Mouse (Mus musculus) heart, embryonic 14.5 days (tissue): ENCODE data around the gene Dst. TPM values are rescaled to one million over a fixed set of nuclear protein-coding genes. Genes with fewer than 3 reads are reported as not detected.

ENCODE experiments used
- ATAC-seq: fragments of 200-750 bp; cut with Nextera tagmentation; 2 replicates; pipeline ENCODE4 v1.8.0; 2017; ENCODE audit warnings: low read depth, moderate TSS enrichment; ENCODE audit not compliant: insufficient number of reproducible peaks, insufficient read depth, low FRiP score
- H3K27ac ChIP-seq, 2 experiments: fragments of 200-500 bp in 1 of 2; fragments of 300-500 bp in 1 of 2; sonication (generic) in 1 of 2; replicated peaks in 1 of 2; 2 replicates each; pipeline ENCODE4 v1.5.1; 2012 to 2014; ENCODE audit warnings: low read depth in 2 of 2, low read length in 2 of 2, control low read depth in 1 of 2, mild to moderate bottlenecking in 1 of 2, mixed read lengths in 1 of 2; ENCODE audit not compliant: control insufficient read depth in 1 of 2, insufficient read depth in 1 of 2
- H3K27me3 ChIP-seq: fragments of 300-500 bp; sonication (generic); 2 replicates; pipeline ENCODE4 v1.6.1; 2014; ENCODE audit warnings: mild to moderate bottlenecking, low read length, control low read depth; ENCODE audit not compliant: control insufficient read depth, insufficient read depth
- H3K36me3 ChIP-seq: fragments of 300-500 bp; sonication (generic); 2 replicates; pipeline ENCODE4 v1.6.1; 2014; ENCODE audit warnings: mild to moderate bottlenecking, control low read depth, low read length, mixed read lengths; ENCODE audit not compliant: control insufficient read depth, insufficient read depth
- H3K4me1 ChIP-seq, 2 experiments: fragments of 200-500 bp in 1 of 2; fragments of 300-500 bp in 1 of 2; sonication (generic) in 1 of 2; 2 replicates each; pipeline ENCODE4 v1.6.1; 2012 to 2014; ENCODE audit warnings: low read length in 2 of 2, control low read depth in 1 of 2, mixed read lengths in 1 of 2; ENCODE audit not compliant: control insufficient read depth in 2 of 2, insufficient read depth in 2 of 2
- H3K4me2 ChIP-seq: fragments of 300-500 bp; sonication (generic); 2 replicates; pipeline ENCODE4 v1.6.1; 2014; ENCODE audit warnings: mild to moderate bottlenecking, low read length
- H3K4me3 ChIP-seq, 2 experiments: fragments of 200-500 bp in 1 of 2; fragments of 300-500 bp in 1 of 2; sonication (generic) in 1 of 2; 2 replicates each; pipeline ENCODE4 v1.5.1; 2012 to 2014; ENCODE audit warnings: low read length in 2 of 2, mild to moderate bottlenecking in 2 of 2, control low read depth in 1 of 2, low read depth in 1 of 2, moderate library complexity in 1 of 2; ENCODE audit not compliant: control insufficient read depth in 1 of 2, insufficient read depth in 1 of 2
- H3K9ac ChIP-seq: fragments of 300-500 bp; sonication (generic); 2 replicates; pipeline ENCODE4 v1.6.1; 2014; ENCODE audit warnings: mild to moderate bottlenecking, low read length
- H3K9me3 ChIP-seq: fragments of 300-500 bp; sonication (generic); 2 replicates; pipeline ENCODE4 v1.6.1; 2016; ENCODE audit warnings: low read length, control low read depth; ENCODE audit not compliant: control insufficient read depth
- WGBS: fragments of 180-500 bp; shearing (Covaris S2); extraction: QIAGEN DNeasy Blood & Tissue Kit; methylation state at CpG from one replicate; pipeline ENCODE4 v1.1.7; 2014; 5-methylcytosine and 5-hydroxymethylcytosine counted together
- polyA plus RNA-seq: library from polyadenylated mRNA; unstranded; fragments of >200 nt; fragmentation: Nextera tagmentation; extraction: Ambion mirVana; gene quantifications from 2 replicates; pipeline ENCODE4 v1.2.1, GENCODE M21; 2014

Dst gene
- polyA plus RNA-seq, result 38.2 and 38.6 TPM in 2 replicates

DNA sequence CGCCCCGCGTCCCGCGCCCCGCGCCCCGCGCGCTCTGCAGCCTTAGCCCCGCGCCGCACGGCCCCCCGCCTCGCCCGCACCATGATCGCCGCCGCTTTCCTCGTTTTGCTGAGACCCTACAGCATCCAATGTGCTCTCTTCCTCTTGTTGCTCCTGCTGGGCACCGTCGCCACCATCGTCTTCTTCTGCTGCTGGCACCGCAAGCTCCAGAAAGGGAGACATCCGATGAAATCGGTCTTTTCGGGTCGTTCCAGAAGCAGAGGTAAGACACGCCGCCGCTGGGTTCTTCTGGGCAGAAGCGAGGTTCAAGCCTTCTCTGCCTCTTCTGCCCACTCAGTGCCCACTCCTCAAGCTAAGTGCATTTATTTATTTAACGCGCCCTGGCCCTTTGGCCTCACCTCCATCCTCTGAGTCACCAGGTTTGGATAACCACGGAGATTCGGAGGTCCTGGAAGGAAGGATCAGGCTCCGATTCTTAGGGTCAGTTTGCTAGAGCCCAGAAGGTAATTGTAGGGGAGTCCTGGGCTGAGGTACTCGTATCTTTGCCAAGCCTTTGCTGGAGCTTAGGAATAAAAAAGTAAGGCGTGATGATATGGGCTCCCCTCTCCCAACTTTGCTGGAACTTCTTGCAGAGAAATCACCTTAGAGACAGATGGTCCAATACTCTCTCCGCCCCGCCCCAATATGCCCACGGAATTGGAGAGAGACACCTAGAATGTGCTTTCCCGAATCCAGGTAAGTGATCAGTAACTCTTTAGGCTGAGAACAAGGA, at the start of gene Dst:
TSS of gene Dst (plus strand) at position 35 of the 772 bp plus-strand sequence.
- WGBS, result 4% methylated on average over 42 of the region's 44 CpGs

DNA sequence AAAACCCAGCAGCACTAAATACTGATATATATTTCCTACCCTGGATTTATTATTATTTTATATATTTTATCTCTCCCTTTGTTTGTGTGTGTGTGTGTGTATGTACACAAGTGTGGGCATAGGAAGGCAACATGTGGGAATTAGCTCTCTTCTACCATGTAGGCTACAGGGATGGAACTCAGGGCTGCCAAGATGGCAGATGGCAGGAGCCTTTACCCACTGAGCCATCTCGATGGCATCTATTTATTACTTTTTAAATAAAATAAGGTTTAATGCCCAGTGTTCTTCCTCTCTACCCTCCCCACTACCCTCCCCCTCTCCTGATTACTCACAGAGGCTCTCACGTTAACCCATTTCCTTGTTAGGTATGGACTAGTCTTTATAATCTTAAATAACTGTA, 39.0 kb upstream of the Dst start:
- no peaks in the 10 kb centered on the region for H3K9me3 ChIP-seq
- no peaks in the 10 kb centered on the region for H3K27me3 ChIP-seq
- ATAC-seq, result no peak
- H3K4me2 ChIP-seq, result no peak overlapping the region
- WGBS, result 74% methylated on average over 2 of the region's 2 CpGs
- no peaks in the 10 kb centered on the region for H3K4me1 ChIP-seq
- H3K9ac ChIP-seq, result no peak overlapping the region
- H3K36me3 ChIP-seq, result no peaks in the 10 kb centered on the region
- H3K27ac ChIP-seq, result no peak overlapping the region
- no peak overlapping the region for H3K4me3 ChIP-seq

More for the DNA sequence above, at the start of gene Dst:
- H3K4me3 ChIP-seq, result peak within 1 kb of the TSS; percentile 65 to 67
- peak within 1 kb of the TSS; percentile 76 for H3K9ac ChIP-seq
- H3K27me3 ChIP-seq, result peaks cover 7% of the 10 kb centered on the region; the same call in 1 of the 2 replicates
- H3K4me1 ChIP-seq, result peaks cover 2 to 16% of the 10 kb centered on the region in 2 experiments; a peak in 3 of 4 replicates
- H3K27ac ChIP-seq, result peak within 1 kb of the TSS in 1 of 2 experiments; percentile 24; a peak in 2 of 4 replicates
- ATAC-seq, result no peak; the same call in 1 of the 2 replicates
- H3K4me2 ChIP-seq, result peak within 1 kb of the TSS; percentile 82
- no peaks in the 10 kb centered on the region for H3K36me3 ChIP-seq
- H3K9me3 ChIP-seq, result no peaks in the 10 kb centered on the region

DNA sequence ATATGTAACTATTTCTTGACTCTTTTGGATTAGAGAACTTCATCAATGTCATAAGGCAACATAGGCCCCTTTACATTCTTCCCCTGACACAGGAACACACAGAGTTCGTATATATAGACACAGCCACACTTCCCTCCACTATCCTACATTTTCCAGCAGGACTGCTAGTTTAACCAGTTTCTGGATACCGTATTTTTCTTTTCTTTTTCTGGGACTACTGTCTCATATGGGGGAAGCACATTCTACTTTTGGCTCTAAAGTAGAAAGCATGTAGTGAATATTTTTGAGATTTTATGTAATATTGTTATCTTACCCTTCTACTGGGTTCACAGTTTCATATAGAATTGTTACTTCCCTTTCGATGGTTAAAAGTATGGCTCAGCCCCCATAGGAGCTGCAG, 38.6 kb upstream of the Dst start:
- no peak overlapping the region for H3K4me2 ChIP-seq
- no peak overlapping the region for H3K27ac ChIP-seq
- no peaks in the 10 kb centered on the region for H3K27me3 ChIP-seq
- no peaks in the 10 kb centered on the region for H3K4me1 ChIP-seq
- H3K9me3 ChIP-seq, result no peaks in the 10 kb centered on the region
- H3K4me3 ChIP-seq, result no peak overlapping the region
- WGBS, result 84% methylated on average over 3 of the region's 3 CpGs
- ATAC-seq, result no peak
- no peak overlapping the region for H3K9ac ChIP-seq
- no peaks in the 10 kb centered on the region for H3K36me3 ChIP-seq

DNA sequence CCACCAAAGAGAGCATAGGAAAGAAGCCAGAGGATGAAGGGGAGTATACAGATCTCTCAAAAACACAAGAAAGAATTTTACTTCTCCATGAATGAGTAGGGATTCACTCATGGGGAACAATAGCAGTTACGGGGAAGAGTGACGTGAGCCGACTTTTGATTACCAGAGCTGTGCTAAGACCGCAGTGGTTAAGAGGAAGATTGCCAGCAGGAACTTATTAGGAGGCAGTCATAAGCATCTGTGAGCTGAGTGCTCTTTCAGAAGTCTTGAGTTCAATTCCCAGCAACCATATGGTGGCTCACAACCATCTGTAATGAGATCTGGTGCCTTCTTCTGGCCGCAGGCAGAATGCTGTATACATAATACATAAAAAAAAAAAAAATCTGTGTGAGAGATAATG, 34.5 kb upstream of the Dst start:
- Histone ChIP-seq H3K27ac (no peak overlapping the region), H3K4me2 (no peak overlapping the region), H3K36me3 (no peaks in the 10 kb centered on the region), H3K4me1 (no peaks in the 10 kb centered on the region), H3K9me3 (no peaks in the 10 kb centered on the region), H3K27me3 (no peaks in the 10 kb centered on the region), H3K9ac (no peak overlapping the region), H3K4me3 (no peak overlapping the region)
- WGBS, result 94% methylated on average over 5 of the region's 5 CpGs
- ATAC-seq, result no peak

DNA sequence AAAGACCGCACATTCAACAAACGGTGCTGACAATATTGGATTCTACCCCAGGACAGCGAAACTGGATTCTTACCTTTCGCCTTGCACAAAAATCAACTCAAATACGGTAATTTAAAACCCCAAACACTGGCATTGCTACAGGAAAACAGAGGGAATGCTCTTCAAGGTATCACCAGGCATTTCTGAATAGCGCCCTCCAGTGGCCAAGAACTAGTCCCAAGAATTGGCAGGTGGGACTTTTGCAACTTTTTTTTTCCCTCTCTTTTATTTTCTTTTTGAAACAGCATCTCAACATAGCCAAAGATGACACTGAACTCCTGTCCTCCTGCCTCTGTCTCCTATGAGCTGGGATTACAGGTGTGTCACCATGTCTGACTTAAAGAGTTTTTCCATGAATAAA, 32.3 kb upstream of the Dst start:
- no peak overlapping the region for H3K9ac ChIP-seq
- H3K9me3 ChIP-seq, result no peaks in the 10 kb centered on the region
- H3K27ac ChIP-seq, result no peak overlapping the region
- 37% methylated on average over 6 of the region's 6 CpGs for WGBS
- no peak overlapping the region for H3K4me2 ChIP-seq
- no peak overlapping the region for H3K4me3 ChIP-seq
- no peaks in the 10 kb centered on the region for H3K27me3 ChIP-seq
- no peaks in the 10 kb centered on the region for H3K4me1 ChIP-seq
- no peak for ATAC-seq
- no peaks in the 10 kb centered on the region for H3K36me3 ChIP-seq

DNA sequence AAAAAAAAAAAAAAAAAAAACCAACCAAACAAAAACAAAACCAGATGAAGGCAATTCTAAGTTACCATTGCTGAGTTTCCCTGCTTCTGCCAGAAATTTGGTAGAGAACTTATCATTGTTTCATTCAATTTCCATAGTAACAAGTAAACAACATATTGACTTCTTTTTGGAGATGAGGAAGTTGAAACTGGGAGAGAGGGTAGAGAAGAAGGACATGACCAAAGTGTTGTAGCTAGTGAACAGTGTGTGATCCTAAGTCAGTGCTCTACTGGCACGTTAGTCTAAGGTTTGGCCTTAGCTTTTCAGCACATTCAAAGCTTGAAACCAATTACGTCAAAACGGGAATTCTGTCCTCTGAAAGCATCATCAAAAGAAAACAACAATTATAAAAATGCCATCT, 31.6 kb upstream of the Dst start:
- H3K9ac ChIP-seq, result no peak overlapping the region
- WGBS, result 78% methylated on average over 3 of the region's 3 CpGs
- H3K36me3 ChIP-seq, result no peaks in the 10 kb centered on the region
- H3K4me1 ChIP-seq, result no peaks in the 10 kb centered on the region
- H3K27me3 ChIP-seq, result no peaks in the 10 kb centered on the region
- no peak overlapping the region for H3K4me3 ChIP-seq
- no peak for ATAC-seq
- no peak overlapping the region for H3K4me2 ChIP-seq
- no peaks in the 10 kb centered on the region for H3K9me3 ChIP-seq
- H3K27ac ChIP-seq, result no peak overlapping the region

DNA sequence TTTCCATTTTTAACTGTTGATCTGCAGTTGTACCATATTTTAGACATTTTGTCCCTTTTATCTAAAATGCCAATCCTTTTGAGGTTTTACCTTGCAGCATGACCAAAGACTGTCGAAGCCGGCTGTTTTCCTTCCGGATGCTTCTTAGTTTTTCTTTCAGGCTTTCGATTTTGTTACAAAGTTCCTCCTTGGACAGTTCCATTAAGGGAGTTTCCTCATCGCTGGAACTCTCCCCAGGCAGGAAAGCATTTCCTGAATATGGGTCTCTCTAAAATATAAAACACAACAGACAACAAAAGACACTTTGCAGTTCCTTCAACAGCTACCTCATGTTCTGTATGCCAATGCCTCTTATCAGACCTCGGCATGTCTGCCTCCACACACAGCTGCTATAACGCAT, 29.9 kb upstream of the Dst start:
- Histone ChIP-seq H3K4me3 (no peak overlapping the region), H3K36me3 (no peaks in the 10 kb centered on the region), H3K9ac (no peak overlapping the region), H3K4me2 (no peak overlapping the region), H3K27me3 (no peaks in the 10 kb centered on the region), H3K9me3 (no peaks in the 10 kb centered on the region), H3K27ac (no peak overlapping the region), H3K4me1 (no peaks in the 10 kb centered on the region)
- WGBS, result 67% methylated on average over 7 of the region's 7 CpGs
- ATAC-seq, result no peak
